In the genomic region with DNA sequence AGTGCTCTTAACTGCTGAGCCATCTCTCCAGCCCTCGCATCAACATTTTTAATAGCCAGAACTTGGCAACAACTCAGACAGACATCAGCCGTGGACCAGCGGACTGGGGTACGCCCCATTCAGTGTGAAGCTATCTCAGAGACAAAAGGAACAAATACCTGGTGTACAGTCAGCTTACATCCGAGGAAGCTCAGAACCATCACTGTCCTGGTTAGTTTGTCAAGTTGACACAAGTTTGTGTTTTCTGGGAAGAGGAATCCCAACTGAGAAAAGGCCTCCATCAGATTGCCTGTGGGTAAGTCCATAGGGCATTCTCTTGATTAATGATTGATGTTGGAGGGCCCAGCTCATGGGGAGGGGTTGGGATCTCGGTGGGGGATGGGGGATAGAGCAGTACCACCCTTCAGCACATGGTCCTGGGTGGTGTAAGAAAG, we compare ENCODE assay signal across 19 mouse cellular contexts. TPM values are rescaled to one million over a fixed set of nuclear protein-coding genes. Genes with fewer than 3 reads are reported as not detected.
DNase-seq lines count a peak whose midpoint lies in the region; ATAC-seq lines count a peak whose summit lies in the region.
"Had no signal": no experiment of that assay in that cellular context is flagged by ENCODE, and none has a peak within 500 bp of the region (broad histone marks: within the 10 kb centered on the region; RNA-seq: fewer than 3 reads in every experiment).

No protein-coding gene starts in this region.

- no peaks in the 10 kb centered on the region for H3K9me3 ChIP-seq in kidney, embryonic 14.5 days (ENCODE audit: control insufficient read depth, low read length)
- no peaks in the 10 kb centered on the region for H3K9me3 ChIP-seq in liver, embryonic 12.5 days (replicated peaks)
- H3K9me3 ChIP-seq: forebrain, embryonic 12.5 days; limb, embryonic 10.5 days had no signal

- intact Hi-C loops in left cerebral cortex, postnatal 4 days (cut with DNase I) = no loop called here

- 77% methylated on average over 6 of the region's 6 CpGs for WGBS in kidney, embryonic 14.5 days
- 64% methylated on average over 6 of the region's 6 CpGs for WGBS in liver, embryonic 12.5 days (ENCODE audit: insufficient replicate concordance)

- no peaks in the 10 kb centered on the region for H3K27me3 ChIP-seq in kidney, embryonic 14.5 days (ENCODE audit: control insufficient read depth, insufficient read depth, low read length)
- H3K27me3 ChIP-seq in liver, embryonic 12.5 days (replicated peaks) = no peaks in the 10 kb centered on the region
- H3K27me3 ChIP-seq: forebrain, embryonic 12.5 days had no signal

- peak; percentile 63 for DNase-seq in kidney, adult 11 months
- DNase-seq in kidney, postnatal 10 days = peak; percentile 64
- no peak for DNase-seq in left cerebral cortex, postnatal 4 days
- no peak for DNase-seq in lung, postnatal 36 days
- no peak for DNase-seq in cerebellum, adult 9-10 months
- DNase-seq: adrenal gland, adult 8-10 months; cerebellum, adult 11 months; cerebellum, postnatal 25 days; gastrocnemius, postnatal 10 days; heart, postnatal 14 days; lung, embryonic 14.5 days; thymus, postnatal 14 days had no signal

- H3K4me3 ChIP-seq in kidney, embryonic 14.5 days (ENCODE audit: low read length) = no peak overlapping the region
- H3K4me3 ChIP-seq in liver, embryonic 12.5 days = no peak overlapping the region
- H3K4me3 ChIP-seq: forebrain, embryonic 12.5 days; layer of hippocampus, adult 2 months; limb, embryonic 10.5 days had no signal

- no peak overlapping the region for H3K4me2 ChIP-seq in kidney, embryonic 14.5 days (replicated peaks; ENCODE audit: low read depth, low read length)
- no peak overlapping the region for H3K4me2 ChIP-seq in liver, embryonic 12.5 days
- H3K4me2 ChIP-seq: forebrain, embryonic 12.5 days; hindbrain, embryonic 14.5 days; lung, embryonic 14.5 days had no signal

- H3K4me1 ChIP-seq in kidney, embryonic 14.5 days (ENCODE audit: control insufficient read depth, insufficient read depth, low read length) = no peaks in the 10 kb centered on the region
- H3K4me1 ChIP-seq in liver, embryonic 12.5 days = peaks cover 4% of the 10 kb centered on the region
- H3K4me1 ChIP-seq: forebrain, embryonic 12.5 days; limb, embryonic 10.5 days had no signal

- no peak overlapping the region for H3K27ac ChIP-seq in kidney, embryonic 14.5 days (ENCODE audit: low read depth, low read length)
- H3K27ac ChIP-seq in liver, embryonic 12.5 days = peak overlapping the region; percentile 36
- H3K27ac ChIP-seq: forebrain, embryonic 12.5 days; hindbrain, embryonic 14.5 days; layer of hippocampus, adult 2 months; limb, embryonic 10.5 days had no signal

- H3K36me3 ChIP-seq in kidney, embryonic 14.5 days (ENCODE audit: control insufficient read depth, insufficient read depth, low read length) = peaks cover 13% of the 10 kb centered on the region; the same call in 1 of the 2 replicates
- peaks cover 22% of the 10 kb centered on the region for H3K36me3 ChIP-seq in liver, embryonic 12.5 days

- no peak for ATAC-seq in kidney, embryonic 14.5 days (ENCODE audit: low FRiP score, low TSS enrichment)
- peak; percentile 76 for ATAC-seq in liver, embryonic 12.5 days
- no peak for ATAC-seq in activated CD4-positive, CD25-positive, alpha-beta regulatory T cell, adult 4 months

- no peak overlapping the region for H3K9ac ChIP-seq in kidney, embryonic 14.5 days (ENCODE audit: low read depth, low read length)
- H3K9ac ChIP-seq in liver, embryonic 12.5 days = no peak overlapping the region
- H3K9ac ChIP-seq: forebrain, embryonic 12.5 days; hindbrain, embryonic 14.5 days; lung, embryonic 14.5 days had no signal

RNA-seq across cellular contexts. Expression of gene Alg12, which starts 18.2 kb away (rescaled TPM):
- polyA plus RNA-seq in kidney, embryonic 14.5 days (2014; fragmentation: Nextera tagmentation; extraction: Ambion mirVana) = 8.6 and 13.7 TPM in 2 replicates
- 6.9 and 7.6 TPM in 2 replicates for polyA plus RNA-seq in liver, embryonic 12.5 days (2016; fragmentation: Nextera tagmentation; extraction: Ambion mirVana)
- total RNA-seq in left cerebral cortex, postnatal 4 days (2021) = 10 to 100 TPM; 10.1 to 11.5 TPM
- polyA plus RNA-seq in activated CD4-positive, CD25-positive, alpha-beta regulatory T cell, adult 4 months (2017; shearing (Covaris generic)) = 10 to 100 TPM; 13.5 to 15.0 TPM

RNA-seq across cellular contexts. Expression of gene Creld2, which starts 18.5 kb away (rescaled TPM):
- polyA plus RNA-seq in kidney, embryonic 14.5 days (2014; fragmentation: Nextera tagmentation; extraction: Ambion mirVana) = 80.3 and 100 TPM in 2 replicates
- 61.1 and 68.6 TPM in 2 replicates for polyA plus RNA-seq in liver, embryonic 12.5 days (2016; fragmentation: Nextera tagmentation; extraction: Ambion mirVana)
- 10 to 100 TPM; 26.2 to 35.6 TPM for total RNA-seq in left cerebral cortex, postnatal 4 days (2021)
- polyA plus RNA-seq in activated CD4-positive, CD25-positive, alpha-beta regulatory T cell, adult 4 months (2017; shearing (Covaris generic)) = 10 to 100 TPM; 25.4 to 30.9 TPM

RNA-seq across cellular contexts. Expression of gene Zbed4, which starts 49.5 kb away (rescaled TPM):
- 12.4 and 26.8 TPM in 2 replicates for polyA plus RNA-seq in kidney, embryonic 14.5 days (2014; fragmentation: Nextera tagmentation; extraction: Ambion mirVana)
- polyA plus RNA-seq in liver, embryonic 12.5 days (2016; fragmentation: Nextera tagmentation; extraction: Ambion mirVana) = 16.5 and 17.6 TPM in 2 replicates
- 10 to 100 TPM; 23.2 to 26.7 TPM for total RNA-seq in left cerebral cortex, postnatal 4 days (2021)
- 1 to 10 TPM; 6.3 to 7.2 TPM for polyA plus RNA-seq in activated CD4-positive, CD25-positive, alpha-beta regulatory T cell, adult 4 months (2017; shearing (Covaris generic))

Comparison
In these comparisons a context has a peak if more than half of its experiments do, and no peak if none do; other contexts are left out.
1. DNase-seq: peak in kidney, adult 11 months (single experiment) and kidney, postnatal 10 days (single experiment); none in left cerebral cortex, postnatal 4 days (single experiment), lung, postnatal 36 days (single experiment) and cerebellum, adult 9-10 months (single experiment).